Mouse (Mus musculus) adrenal gland, postnatal 10 days (tissue): ENCODE data around the gene Arhgap8. TPM values are rescaled to one million over a fixed set of nuclear protein-coding genes. Genes with fewer than 3 reads are reported as not detected.
"Not testable (repeated sequence)": the region's sequence is repeated elsewhere in the genome, so short reads cannot be mapped to it uniquely, and the experiment has no call there.

Experiments used
- DNase-seq: peaks from one replicate; pipeline ENCODE4 v3.0.0; 2021; ENCODE audit warnings: mixed read lengths
- total RNA-seq, 2 experiments: library from RNA; stranded (reverse); gene quantifications; 2 replicates each; pipeline ENCODE4 v1.2.3; 2021

Gene Arhgap8
- total RNA-seq, 2 experiments from 2014 or later: 1.1 to 1.2 TPM

- DNase-seq: no peak
Observed at GRCm38 (mm10) chr15:84736346-84736993, 16.6 kb downstream of the Arhgap8 start.

GRCm38 (mm10) chr15:84736994-84737346 lies 17.1 kb downstream of the Arhgap8 start:
- DNase-seq: no peak

- DNase-seq: no peak
Observed at GRCm38 (mm10) chr15:84738246-84738645, 18.4 kb downstream of the Arhgap8 start.

GRCm38 (mm10) chr15:84741573-84741972 lies 21.7 kb downstream of the Arhgap8 start:
- DNase-seq: no peak

GRCm38 (mm10) chr15:84743347-84743746 lies 23.5 kb downstream of the Arhgap8 start:
- no peak for DNase-seq

GRCm38 (mm10) chr15:84744308-84744707 lies 24.5 kb downstream of the Arhgap8 start:
- no peak for DNase-seq

- no peak for DNase-seq
Observed at GRCm38 (mm10) chr15:84745831-84746230, 26.0 kb downstream of the Arhgap8 start.

- peak; percentile 86 for DNase-seq
Observed at GRCm38 (mm10) chr15:84754987-84755386, 35.1 kb downstream of the Arhgap8 start.

GRCm38 (mm10) chr15:84756426-84756825 lies 36.6 kb downstream of the Arhgap8 start:
- DNase-seq: no peak

GRCm38 (mm10) chr15:84758493-84758892 lies 38.6 kb downstream of the Arhgap8 start:
- peak; percentile 63 for DNase-seq

- DNase-seq: no peak
Observed at GRCm38 (mm10) chr15:84762712-84763422, 43.0 kb downstream of the Arhgap8 start.

- DNase-seq: no peak
Observed at GRCm38 (mm10) chr15:84763423-84763812, 43.6 kb downstream of the Arhgap8 start.

GRCm38 (mm10) chr15:84766621-84767020 lies 46.8 kb downstream of the Arhgap8 start:
- DNase-seq: peak; percentile 43

- not testable (repeated sequence) for DNase-seq
Observed at GRCm38 (mm10) chr15:84768531-84768930, 48.7 kb downstream of the Arhgap8 start.

GRCm38 (mm10) chr15:84769641-84770341 lies 49.9 kb downstream of the Arhgap8 start:
- DNase-seq: no peak

- peak; percentile 45 for DNase-seq
Observed at GRCm38 (mm10) chr15:84772191-84773111, 52.6 kb downstream of the Arhgap8 start.

- no peak for DNase-seq
Observed at GRCm38 (mm10) chr15:84775421-84776174, 55.7 kb downstream of the Arhgap8 start.

GRCm38 (mm10) chr15:84778587-84778986 lies 58.7 kb downstream of the Arhgap8 start:
- DNase-seq: no peak

GRCm38 (mm10) chr15:84784812-84785211 lies 65.0 kb downstream of the Arhgap8 start:
- DNase-seq: no peak

- no peak for DNase-seq
Observed at GRCm38 (mm10) chr15:84787161-84787560, 67.3 kb downstream of the Arhgap8 start.

GRCm38 (mm10) chr15:84793649-84794048 lies 73.8 kb downstream of the Arhgap8 start:
- DNase-seq: no peak
